ENCODE assay signal across 13 mouse cellular contexts in the genomic region with DNA sequence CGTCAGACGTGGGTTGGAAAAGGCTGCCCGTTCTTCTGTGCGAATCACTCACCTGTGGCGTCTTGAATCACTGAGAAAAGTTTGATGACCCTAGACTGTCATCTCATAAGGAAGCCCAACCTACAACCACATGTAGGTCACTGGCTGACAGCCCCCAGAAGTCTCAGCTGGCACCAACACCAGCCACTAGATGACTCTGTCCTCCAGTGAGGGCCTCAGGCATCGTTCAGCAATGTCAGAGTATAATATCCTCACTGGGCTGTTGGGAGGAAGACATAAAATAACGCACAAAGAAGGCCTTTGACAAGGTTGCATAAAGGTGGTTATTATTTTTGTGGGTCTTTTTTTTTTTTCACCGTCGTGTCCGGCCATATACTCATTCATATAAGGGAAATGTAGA. TPM values are rescaled to one million over a fixed set of nuclear protein-coding genes. Genes with fewer than 3 reads are reported as not detected.
"Had no signal": no experiment of that assay in that cellular context is flagged by ENCODE, and none has a peak within 500 bp of the region (broad histone marks: within the 10 kb centered on the region; RNA-seq: fewer than 3 reads in every experiment).

No protein-coding gene starts in this region.

- H3K27me3 ChIP-seq: liver, embryonic 13.5 days had no signal

- ATAC-seq: liver, postnatal 0 days; midbrain, embryonic 15.5 days had no signal

- H3K9ac ChIP-seq: limb, embryonic 12.5 days; liver, embryonic 13.5 days; liver, postnatal 0 days; midbrain, embryonic 15.5 days had no signal

- DNase-seq: kidney, adult 11 months; kidney, postnatal 14 days; liver; liver, embryonic 13.5 days; liver, postnatal 0 days; lung, postnatal 36 days; thymus, adult 2 months; thymus, postnatal 25 days had no signal

- H3K4me1 ChIP-seq: liver, embryonic 13.5 days had no signal

- H3K36me3 ChIP-seq: limb, embryonic 12.5 days; liver, embryonic 13.5 days; midbrain, embryonic 10.5 days; midbrain, embryonic 15.5 days had no signal

- H3K9me3 ChIP-seq: limb, embryonic 12.5 days; liver, embryonic 13.5 days; midbrain, embryonic 10.5 days; midbrain, embryonic 15.5 days had no signal

- H3K4me2 ChIP-seq: limb, embryonic 12.5 days; liver, embryonic 13.5 days; midbrain, embryonic 15.5 days had no signal

- H3K27ac ChIP-seq: limb, embryonic 12.5 days; liver, embryonic 13.5 days; midbrain, embryonic 10.5 days; midbrain, embryonic 15.5 days had no signal

- H3K4me3 ChIP-seq: limb, embryonic 12.5 days; liver, embryonic 13.5 days; midbrain, embryonic 10.5 days; midbrain, embryonic 15.5 days had no signal

RNA-seq across cellular contexts. Expression of gene Six2, which starts 24.8 kb away (rescaled TPM):
- total RNA-seq: megakaryocyte, adult 5-6 weeks had no signal
- polyA plus RNA-seq: liver, embryonic 13.5 days; liver, postnatal 0 days; neural tube, embryonic 14.5 days had no signal
